Mouse (Mus musculus): ENCODE measurements around the gene Npm1. TPM values are rescaled to one million over a fixed set of nuclear protein-coding genes. Genes with fewer than 3 reads are reported as not detected.

Npm1 gene
- polyA plus RNA-seq, 1 experiment from 2014 or later, result 277 TPM

DNA sequence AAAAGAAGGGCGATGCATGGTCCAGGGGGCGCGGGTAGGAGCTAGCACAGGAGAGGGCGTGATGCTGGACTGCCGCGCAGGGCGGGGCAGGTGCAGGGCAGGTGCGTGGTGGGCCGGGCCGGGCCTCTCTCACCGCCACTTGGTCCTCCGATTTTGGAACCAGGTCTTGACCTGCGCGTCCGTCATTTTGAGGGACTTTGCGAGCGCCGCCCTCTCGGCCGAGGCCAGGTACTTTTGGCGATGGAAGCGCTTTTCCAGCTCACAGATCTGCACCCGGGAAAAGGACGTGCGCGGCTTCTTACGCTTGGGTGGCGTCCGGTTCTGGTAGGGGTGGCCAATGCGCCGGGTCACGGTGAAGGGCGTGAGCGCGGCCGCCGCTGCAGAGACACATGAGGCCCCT lies 39.3 kb upstream of the Npm1 start:
- Histone ChIP-seq H3K9ac (replicated peaks; ENCODE audit: low read depth) (no peak overlapping the region), H3K9me3 (ENCODE audit: low read length) (no peaks in the 10 kb centered on the region), H3K36me3 (ENCODE audit: insufficient read depth, low read length) (no peaks in the 10 kb centered on the region), H3K4me2 (replicated peaks; ENCODE audit: low read depth, low read length) (no peak overlapping the region), H3K27me3 (replicated peaks; ENCODE audit: insufficient read depth, low read length) (peaks cover 85% of the 10 kb centered on the region), H3K4me3 (ENCODE audit: low read depth, low read length) (no peak overlapping the region), H3K27ac (ENCODE audit: low read length) (no peak overlapping the region), H3K4me1 (ENCODE audit: insufficient read depth, low read depth, low read length) (peaks cover 16% of the 10 kb centered on the region)
- 3% methylated on average over 25 of the region's 37 CpGs for WGBS
- TF ChIP-seq CTCF (IDR thresholded peaks at IDR 0.05) (peak; percentile 24; the same call in 1 of the 2 replicates), EP300 (IDR thresholded peaks at IDR 0.05) (no peak)
- no peak for DNase-seq (ENCODE audit: low spot score)
- ATAC-seq, result no peak

GRCm38 (mm10) chr11:33201626-33202010 lies 38.6 kb upstream of the Npm1 start:
- Histone ChIP-seq H3K4me2 (replicated peaks; ENCODE audit: low read depth, low read length) (peak overlapping the region; percentile 48; the same call in 1 of the 2 replicates), H3K36me3 (ENCODE audit: insufficient read depth, low read length) (no peaks in the 10 kb centered on the region), H3K27me3 (replicated peaks; ENCODE audit: insufficient read depth, low read length) (peaks cover 90% of the 10 kb centered on the region), H3K4me3 (ENCODE audit: low read depth, low read length) (peak overlapping the region; percentile 25; the same call in 1 of the 2 replicates), H3K27ac (ENCODE audit: low read length) (no peak overlapping the region), H3K9ac (replicated peaks; ENCODE audit: low read depth) (no peak overlapping the region), H3K9me3 (ENCODE audit: low read length) (no peaks in the 10 kb centered on the region), H3K4me1 (ENCODE audit: insufficient read depth, low read depth, low read length) (peaks cover 16% of the 10 kb centered on the region)
- 4% methylated on average over 16 of the region's 19 CpGs for WGBS
- DNase-seq (ENCODE audit: low spot score) (no peak), ATAC-seq (no peak)
- TF ChIP-seq CTCF (IDR thresholded peaks at IDR 0.05), result no peak
- TF ChIP-seq EP300 (IDR thresholded peaks at IDR 0.05), result no peak

- peaks cover 16% of the 10 kb centered on the region for H3K4me1 ChIP-seq (ENCODE audit: insufficient read depth, low read depth, low read length)
- peak overlapping the region; percentile 25 for H3K4me3 ChIP-seq (ENCODE audit: low read depth, low read length)
- 3% methylated on average over 53 of the region's 76 CpGs for WGBS
- peaks cover 90% of the 10 kb centered on the region for H3K27me3 ChIP-seq (replicated peaks; ENCODE audit: insufficient read depth, low read length)
- TF ChIP-seq EP300 (IDR thresholded peaks at IDR 0.05), result no peak
- no peak for TF ChIP-seq CTCF (IDR thresholded peaks at IDR 0.05)
- ATAC-seq, result peak; percentile 59
- no peak overlapping the region for H3K9ac ChIP-seq (replicated peaks; ENCODE audit: low read depth)
- H3K27ac ChIP-seq (ENCODE audit: low read length), result no peak overlapping the region
- peak; percentile 39 for DNase-seq (ENCODE audit: low spot score)
- H3K4me2 ChIP-seq (replicated peaks; ENCODE audit: low read depth, low read length), result peak overlapping the region; percentile 48
- no peaks in the 10 kb centered on the region for H3K36me3 ChIP-seq (ENCODE audit: insufficient read depth, low read length)
- H3K9me3 ChIP-seq (ENCODE audit: low read length), result no peaks in the 10 kb centered on the region
Measured at GRCm38 (mm10) chr11:33200764-33201625, 38.0 kb upstream of the Npm1 start.

DNA sequence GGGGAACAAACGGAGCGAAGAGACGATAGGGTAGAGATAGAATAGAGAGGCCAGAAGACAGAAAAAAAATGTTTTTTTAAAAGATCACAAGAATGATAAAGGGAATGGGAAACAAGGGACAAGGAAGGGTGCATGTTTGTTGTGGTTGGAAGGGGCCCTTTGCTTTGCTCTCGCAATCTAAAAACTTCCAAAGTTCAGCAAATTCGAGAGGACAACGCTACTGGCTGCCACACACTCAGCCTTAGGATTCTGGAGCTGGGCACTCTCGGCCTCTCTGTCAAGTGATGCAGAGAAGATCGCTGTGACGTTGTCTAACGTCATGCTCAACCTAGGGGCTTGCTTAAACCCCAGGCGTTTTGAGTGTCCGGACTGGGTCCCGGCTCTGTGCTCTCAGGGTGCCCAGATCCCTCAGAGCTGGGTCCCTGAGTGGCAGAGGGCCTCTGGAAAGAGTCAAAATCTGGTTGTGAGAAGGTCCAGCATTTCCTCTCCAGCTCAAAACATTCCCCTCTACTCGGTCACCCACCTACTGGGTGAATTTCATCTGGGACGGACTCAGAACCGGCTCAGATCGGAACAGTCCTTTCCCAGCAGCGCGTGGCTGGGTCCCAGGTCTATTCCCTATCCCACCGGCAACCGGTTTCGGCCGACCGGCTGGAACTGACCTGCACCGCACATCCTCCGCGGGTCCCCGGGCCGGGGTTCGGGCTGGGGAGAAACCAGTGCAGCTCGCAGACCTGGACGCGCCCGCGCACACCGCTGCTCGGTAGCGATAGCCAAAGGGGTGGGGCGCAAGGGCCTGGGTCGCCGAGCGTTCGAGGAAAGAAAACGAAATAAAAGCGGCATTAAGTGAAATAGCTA lies 37.1 kb upstream of the Npm1 start:
- TF ChIP-seq CTCF (IDR thresholded peaks at IDR 0.05) (no peak), EP300 (IDR thresholded peaks at IDR 0.05) (no peak)
- peak overlapping the region; percentile 25 for H3K4me3 ChIP-seq (ENCODE audit: low read depth, low read length)
- ATAC-seq, result no peak
- no peaks in the 10 kb centered on the region for H3K36me3 ChIP-seq (ENCODE audit: insufficient read depth, low read length)
- no peak for DNase-seq (ENCODE audit: low spot score)
- WGBS, result 2% methylated on average over 45 of the region's 45 CpGs
- H3K4me1 ChIP-seq (ENCODE audit: insufficient read depth, low read depth, low read length), result peaks cover 16% of the 10 kb centered on the region
- no peak overlapping the region for H3K9ac ChIP-seq (replicated peaks; ENCODE audit: low read depth)
- H3K4me2 ChIP-seq (replicated peaks; ENCODE audit: low read depth, low read length), result peak overlapping the region; percentile 48
- H3K27ac ChIP-seq (ENCODE audit: low read length), result no peak overlapping the region
- peaks cover 90% of the 10 kb centered on the region for H3K27me3 ChIP-seq (replicated peaks; ENCODE audit: insufficient read depth, low read length)
- H3K9me3 ChIP-seq (ENCODE audit: low read length), result no peaks in the 10 kb centered on the region

DNA sequence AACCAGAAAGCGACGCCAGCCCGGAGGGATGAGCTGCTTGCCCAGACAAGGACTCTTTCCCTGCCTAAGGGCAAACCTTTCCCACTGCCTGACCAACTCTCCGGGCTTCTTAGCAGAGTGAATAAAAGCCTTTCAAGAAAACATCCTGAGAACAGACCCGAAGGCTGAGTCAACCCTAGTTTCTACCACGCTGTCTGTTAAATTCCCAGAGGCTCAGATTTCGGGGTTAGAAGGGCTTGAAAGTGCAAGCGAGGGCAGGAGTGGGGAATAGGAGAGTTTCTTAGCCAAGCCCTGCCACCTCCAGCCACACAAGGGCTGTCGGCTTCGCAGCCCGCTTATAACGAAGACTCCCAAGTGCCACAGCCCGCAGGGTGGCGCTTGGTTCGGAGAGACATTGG lies 36.1 kb upstream of the Npm1 start:
- no peak for DNase-seq (ENCODE audit: low spot score)
- TF ChIP-seq CTCF (IDR thresholded peaks at IDR 0.05) (no peak), EP300 (IDR thresholded peaks at IDR 0.05) (no peak)
- no peak for ATAC-seq
- H3K36me3 ChIP-seq (ENCODE audit: insufficient read depth, low read length), result no peaks in the 10 kb centered on the region
- H3K27me3 ChIP-seq (replicated peaks; ENCODE audit: insufficient read depth, low read length), result peaks cover 87% of the 10 kb centered on the region
- no peaks in the 10 kb centered on the region for H3K9me3 ChIP-seq (ENCODE audit: low read length)
- H3K9ac ChIP-seq (replicated peaks; ENCODE audit: low read depth), result no peak overlapping the region
- H3K27ac ChIP-seq (ENCODE audit: low read length), result no peak overlapping the region
- peaks cover 16% of the 10 kb centered on the region for H3K4me1 ChIP-seq (ENCODE audit: insufficient read depth, low read depth, low read length)
- 4% methylated on average over 15 of the region's 15 CpGs for WGBS
- no peak overlapping the region for H3K4me3 ChIP-seq (ENCODE audit: low read depth, low read length)
- H3K4me2 ChIP-seq (replicated peaks; ENCODE audit: low read depth, low read length), result no peak overlapping the region

All from lung, postnatal 0 days (tissue).